Mouse (Mus musculus) 416B (cell line): ENCODE results near the gene Kif11.

Experiments
- DNase-seq: peaks from one replicate; pipeline ENCODE4 v3.0.0; 2011; ENCODE audit warnings: low read depth

The Kif11 gene

DNA sequence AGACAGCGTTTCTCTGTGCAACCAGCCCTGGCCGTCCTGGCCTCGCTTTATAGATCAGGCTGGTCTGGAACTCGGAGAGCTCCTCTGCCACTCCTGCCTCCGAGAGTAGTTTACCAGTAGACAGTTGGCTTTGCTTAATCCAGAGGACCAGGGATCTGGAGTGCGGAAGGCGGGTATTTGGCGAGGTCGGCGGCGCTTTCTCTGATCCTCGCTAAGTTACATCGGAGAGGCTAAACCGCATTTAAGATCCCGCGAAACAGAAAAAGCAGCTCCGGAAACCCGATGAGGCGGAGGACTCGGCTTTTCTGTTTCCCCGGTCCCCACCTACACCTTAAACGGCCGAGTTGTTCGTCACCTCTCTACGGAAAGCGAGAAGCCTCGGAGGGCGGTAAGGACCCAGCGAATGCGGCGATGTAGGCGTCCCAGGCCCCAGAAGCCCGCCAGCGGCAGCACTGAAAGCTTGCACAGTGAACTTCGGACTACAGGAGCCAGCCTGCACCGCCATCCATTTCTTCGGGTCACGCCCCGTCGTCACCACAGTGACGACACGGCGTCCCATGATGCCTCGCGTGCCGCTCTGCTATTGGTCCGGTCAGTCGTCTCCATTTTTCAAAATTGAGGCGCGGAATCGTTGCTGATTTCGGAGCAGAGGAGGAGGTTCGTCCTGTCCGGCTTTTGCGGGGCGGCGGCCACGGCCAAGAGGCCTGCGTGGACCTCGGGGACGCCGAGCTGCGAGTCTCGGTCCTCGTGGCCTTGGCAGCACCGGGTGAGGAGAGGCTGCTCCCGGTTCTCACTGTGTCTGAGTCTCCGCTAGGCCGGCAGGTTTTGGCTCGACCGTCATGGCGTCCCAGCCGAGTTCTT is at the start of gene Kif11:
Gene Kif11, plus strand, starts transcription at position 649 of the 861 bp plus-strand sequence.
- DNase-seq = peak; percentile 96

DNA sequence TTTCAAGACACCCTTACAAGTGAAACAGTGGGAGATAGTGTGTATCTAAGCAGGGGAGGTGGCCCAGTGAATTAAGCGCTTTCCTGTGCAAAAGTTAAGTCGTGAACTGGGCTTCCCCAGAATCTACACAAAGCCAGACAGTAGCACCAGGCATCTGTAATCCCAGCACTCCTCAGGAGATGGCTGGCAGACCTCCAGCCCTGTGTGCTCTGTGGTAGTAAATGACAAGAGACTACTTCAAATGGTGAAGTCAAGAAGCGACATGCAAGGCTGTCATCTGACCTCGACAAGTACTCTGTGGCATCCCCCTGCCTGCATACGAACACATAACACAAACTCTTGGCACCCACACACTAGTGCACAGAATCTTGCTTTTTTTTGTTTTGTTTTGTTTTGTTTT is 49.0 kb upstream of the Kif11 start:
- DNase-seq = no peak

DNA sequence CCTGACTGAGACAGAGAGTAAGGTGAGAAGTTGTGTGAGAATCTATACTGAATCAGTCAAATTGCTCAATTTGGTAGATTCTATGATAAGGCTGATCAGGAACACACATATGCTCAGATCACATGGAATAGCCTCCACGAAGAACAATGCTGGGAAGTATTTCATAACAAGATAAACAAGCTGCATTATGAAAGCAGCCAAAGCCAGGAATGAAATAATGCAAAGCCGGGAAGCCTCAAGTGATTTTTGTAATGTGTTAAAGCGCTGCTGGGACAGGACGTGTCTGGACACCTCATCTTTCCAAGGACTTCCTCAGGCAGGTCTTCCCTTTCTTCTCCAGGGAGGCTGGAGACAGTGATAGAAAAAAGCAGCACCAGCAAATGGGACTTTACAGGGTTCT is 43.5 kb upstream of the Kif11 start:
- no peak for DNase-seq

DNA sequence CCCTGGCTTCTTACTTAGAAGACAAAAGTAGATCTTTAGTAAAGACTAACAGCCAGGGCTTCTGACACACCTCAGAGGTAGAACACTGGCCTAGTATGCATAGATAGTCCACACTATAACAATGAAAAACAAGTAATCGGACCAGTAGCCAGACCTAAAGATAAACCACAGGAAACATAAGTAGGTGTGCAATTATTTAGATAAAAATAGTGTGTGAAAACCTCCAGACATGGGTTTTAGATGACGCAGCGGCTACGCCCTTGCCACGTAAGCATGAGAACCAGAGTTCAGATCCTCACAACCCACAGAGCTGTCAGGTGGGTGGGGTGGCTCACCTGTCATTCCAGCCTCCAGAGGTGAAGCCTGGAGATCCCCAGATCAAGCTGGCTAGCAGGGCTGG is 42.8 kb upstream of the Kif11 start:
- peak; percentile 59 for DNase-seq

DNA sequence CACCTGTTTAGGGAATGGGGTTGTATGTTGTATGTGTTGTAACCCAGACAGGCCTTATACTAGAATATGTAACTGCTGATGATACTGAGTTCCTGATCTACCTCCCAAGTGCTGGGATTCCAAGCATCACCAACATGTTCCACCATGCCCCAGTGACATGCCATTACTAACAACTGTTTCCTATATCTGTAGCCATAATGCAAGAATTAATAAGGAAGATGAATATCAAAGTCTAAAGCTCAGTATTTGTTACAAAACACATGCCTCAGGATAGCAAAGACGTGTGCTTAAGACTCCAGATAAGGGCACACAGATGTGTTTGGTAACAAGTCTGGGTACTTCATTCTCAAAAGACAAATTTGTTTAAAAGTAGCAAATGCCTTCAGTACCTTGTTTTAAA is 40.8 kb upstream of the Kif11 start:
- DNase-seq = no peak

DNA sequence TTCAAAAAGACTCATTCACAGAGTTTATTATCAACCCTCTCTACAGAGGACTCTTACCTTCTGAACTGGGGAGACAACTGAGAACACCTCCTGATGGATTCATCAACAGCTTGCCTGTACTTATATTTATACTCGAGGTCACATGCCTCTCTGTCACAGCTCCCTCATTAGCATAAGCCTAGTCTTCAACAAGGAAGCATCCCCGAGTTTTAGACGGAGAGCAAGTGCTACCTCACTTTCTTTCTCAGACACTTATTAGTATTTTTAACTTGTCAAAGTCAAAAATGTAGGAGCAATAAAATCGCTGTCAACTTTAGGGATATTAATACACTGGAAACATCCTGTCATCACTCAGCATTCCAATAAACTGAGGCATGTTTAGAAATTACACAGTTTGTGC is 38.5 kb upstream of the Kif11 start, which contains the start of gene Ide:
Gene Ide, minus strand, starts transcription at position 101 of the 400 bp plus-strand sequence.
- DNase-seq = no peak

DNA sequence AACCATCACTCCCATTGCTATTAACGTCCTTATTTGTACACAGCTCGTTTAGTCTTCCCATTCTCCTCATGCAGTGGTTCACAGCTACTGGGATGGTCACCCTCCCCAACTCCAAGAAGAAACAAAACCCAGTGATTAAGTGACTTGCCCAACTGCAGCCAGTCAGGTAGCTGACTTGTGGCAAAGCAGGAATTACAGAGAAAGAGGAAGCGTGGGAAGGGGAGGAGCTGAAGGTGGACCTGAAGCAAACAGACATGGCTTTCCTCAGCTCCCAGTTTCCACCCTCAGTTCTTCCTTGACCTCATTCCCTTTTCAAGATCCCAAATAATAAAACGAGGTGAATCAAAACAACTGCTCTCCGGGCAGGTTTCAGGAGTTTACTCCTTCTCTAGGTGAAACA is 35.7 kb upstream of the Kif11 start:
- peak; percentile 63 for DNase-seq

DNA sequence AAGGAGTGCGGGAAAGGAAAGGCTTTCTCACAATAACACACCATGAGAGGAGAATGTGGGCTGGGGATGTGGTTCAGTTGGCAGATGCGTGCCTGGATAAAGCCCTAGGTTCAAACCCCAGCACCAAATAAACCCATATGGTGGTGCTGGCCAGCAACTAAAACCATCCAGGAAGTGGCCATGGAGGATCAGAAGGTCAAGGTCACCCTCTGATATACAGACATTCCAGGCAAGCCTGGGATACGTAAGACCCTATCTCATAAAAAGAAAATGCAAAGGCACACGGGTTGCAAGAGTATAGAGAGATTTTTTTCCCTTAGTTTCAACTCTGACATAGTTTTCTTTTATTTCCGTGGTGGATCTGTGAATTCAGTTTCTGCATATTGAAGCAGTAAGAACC is 35.3 kb upstream of the Kif11 start:
- peak; percentile 87 for DNase-seq

DNA sequence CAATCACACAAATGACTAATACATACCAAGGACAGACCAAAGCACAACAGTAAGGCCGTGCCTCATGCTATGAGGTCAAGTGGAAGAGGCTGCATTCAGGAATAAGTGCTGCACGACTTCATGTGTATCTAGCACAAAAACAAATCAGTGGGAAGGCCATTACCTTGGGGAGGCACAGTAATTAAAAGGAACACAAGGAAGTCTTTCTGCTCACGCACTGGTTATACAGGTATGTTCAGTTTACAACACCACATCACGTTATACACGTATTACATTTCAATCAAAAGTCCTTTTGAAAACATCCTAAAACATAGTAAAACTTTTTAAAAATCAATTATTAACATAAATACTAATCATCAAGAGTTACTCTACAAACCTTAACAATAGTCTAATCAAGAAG is 32.3 kb upstream of the Kif11 start:
- no peak for DNase-seq

DNA sequence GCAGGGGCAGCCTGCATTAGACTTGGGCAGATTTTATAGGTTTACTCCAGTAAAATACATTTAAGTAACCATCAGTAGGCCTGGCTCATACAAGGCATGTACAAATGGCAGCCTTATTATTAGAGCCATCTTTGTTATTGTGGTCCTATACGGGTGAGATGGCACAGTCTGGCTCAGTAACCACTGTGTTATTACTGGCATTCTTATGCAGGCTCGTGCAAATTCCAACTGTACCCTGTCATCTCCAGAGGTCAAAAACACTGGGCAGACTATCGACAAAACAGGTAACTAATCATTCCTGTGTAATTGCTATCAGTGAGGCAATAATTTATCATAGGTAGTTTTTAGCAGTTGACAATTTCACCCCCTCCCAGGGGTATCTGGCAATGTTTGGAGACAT is 29.9 kb upstream of the Kif11 start:
- no peak for DNase-seq

DNA sequence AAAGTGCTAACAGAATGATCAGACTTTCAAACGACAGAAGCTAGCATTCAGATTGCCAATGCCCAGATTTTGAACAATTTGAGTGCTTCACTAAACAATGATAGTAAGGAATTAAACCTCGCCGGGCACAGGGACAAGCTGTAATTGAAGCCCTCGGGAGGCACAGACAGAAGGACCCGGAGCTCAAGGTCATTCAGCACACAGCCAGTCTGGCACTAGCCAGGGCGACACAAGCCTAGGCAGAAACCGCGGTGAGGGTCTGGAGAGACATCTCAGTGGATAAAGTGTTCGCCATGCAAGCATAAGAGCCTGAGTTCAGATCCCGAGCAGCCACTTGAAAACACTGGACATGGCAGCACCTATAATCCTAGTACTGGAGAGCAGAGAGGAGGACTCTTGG is 27.9 kb upstream of the Kif11 start:
- DNase-seq = no peak

DNA sequence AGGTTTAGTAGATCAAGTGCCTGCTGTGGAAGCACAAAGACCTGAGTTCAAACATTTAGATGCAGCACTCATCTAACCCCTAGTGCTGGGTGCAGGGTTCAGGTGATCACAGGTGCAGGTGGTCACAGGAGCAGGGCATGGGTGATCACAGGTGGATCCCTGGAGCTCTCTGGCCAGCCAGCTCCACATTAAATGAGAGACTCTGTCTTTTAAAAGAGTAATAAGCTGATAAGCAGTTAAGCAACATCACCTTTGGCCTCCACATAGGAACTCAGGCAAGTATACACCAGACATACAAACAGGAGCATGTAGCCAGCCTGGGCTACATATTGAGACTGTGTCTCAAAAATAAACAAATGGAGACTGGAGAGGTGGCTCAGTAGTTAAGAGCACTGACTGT is 27.3 kb upstream of the Kif11 start:
- DNase-seq = no peak

DNA sequence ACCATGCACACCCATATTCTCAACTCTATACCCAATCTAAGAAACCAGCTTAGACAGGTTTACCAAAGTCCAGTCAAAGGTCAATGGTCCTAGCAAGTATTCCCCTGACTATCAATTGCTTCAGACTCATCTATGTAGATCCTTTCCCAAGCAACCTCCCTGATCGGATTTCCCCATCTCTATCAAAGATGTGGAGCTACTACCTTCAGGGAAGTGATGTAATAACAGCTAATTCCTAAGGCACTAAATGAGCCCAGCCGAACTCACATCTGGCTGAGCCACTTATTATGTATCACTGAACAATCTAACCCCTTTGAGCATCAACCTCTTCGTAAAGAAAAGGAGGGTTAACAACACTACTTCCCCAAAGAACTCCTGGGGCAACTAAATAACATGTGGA is 23.4 kb upstream of the Kif11 start:
- DNase-seq = no peak

DNA sequence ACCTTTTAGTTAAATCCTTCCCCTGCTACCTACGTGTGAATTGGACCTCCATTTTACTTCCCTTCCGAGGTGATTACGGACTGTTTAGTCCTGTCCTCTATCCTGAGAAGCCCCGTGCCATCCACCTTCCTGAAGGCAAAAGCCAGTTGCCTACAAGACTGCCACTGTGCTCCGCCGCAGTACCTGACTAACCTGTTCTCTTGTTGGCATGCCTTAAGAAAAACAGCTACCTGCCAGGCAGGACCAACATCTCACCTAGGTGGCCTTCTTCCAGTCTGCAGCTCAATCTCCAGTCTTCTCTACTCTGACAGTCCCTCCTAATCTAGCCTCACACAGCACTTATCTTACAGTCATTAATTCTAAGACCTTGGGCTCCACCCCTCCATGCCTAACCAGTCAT is 22.9 kb upstream of the Kif11 start:
- no peak for DNase-seq

DNA sequence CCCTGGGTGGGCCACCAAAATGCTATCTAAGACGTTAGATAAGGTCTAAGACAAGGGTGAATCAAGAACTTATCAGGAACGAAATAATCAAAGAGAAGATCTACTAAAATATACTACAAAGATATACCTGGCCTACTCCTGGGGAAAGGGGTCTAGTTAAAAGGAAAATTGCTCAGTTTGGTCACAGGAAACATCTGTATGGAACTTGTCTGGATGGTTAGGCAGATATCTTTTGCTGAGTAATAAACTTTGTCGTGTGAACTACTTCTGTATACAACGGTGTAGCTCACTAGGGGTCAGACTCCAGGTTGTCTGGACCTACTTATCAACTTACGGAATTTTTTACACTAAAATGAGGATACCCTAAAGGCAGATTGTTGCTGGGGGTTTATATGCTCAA is 16.2 kb upstream of the Kif11 start:
- DNase-seq = peak; percentile 73

DNA sequence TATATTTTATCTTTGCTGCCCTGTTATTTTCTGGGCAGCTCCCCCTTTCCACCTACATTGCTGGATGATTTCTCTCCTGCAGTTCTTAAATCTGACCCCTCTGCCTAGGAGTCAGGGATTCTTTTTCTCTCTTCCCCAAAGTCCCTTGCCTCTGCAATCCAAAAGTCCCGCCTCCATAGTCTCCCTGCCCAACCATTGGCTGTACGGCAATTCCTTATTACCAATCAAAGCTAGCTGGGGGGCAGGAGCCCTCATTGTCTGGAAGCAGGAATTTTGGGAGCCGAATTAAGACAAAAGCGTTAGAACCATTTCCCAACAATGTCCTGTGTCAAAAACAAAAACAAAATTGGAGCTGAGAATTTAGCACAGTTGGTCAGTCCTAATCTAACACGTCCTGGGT is 13.7 kb upstream of the Kif11 start:
- DNase-seq = no peak

DNA sequence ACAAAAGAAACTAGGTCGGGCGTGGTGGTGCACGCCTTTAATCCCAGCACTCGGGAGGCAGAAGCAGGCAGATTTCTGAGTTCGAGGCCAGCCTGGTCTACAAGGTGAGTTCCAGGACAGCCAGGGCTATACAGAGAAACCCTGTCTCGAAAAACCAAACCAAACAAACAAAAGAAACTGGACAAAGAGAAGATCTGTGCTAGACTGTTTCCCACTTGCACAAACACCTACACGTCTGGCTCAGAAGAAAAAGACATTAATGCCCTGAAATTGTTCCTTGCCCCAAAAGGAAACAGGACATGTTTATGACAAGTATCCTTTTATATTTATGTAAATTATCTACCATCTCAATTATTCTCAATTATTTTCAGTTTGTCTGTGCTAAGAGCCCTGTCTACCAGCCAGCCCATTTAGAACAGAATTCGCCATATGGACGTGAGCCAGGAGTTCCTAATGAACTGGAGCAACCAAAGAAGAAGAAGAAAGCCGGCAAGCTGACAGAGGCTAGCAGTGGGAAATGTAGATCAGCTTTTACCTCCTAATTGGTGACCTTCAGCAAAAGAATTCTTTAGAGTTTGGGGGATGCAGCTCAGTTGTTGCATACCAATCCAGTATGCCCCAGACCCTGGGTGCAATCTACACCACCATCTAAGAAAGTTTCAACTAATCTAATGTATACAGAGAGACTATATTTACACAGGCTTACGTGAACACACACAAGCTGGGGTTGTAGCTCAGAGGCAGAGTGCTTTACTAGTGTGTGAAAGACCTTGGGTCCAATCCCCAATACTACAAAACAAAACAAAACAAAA is 12.9 kb upstream of the Kif11 start:
- no peak for DNase-seq

DNA sequence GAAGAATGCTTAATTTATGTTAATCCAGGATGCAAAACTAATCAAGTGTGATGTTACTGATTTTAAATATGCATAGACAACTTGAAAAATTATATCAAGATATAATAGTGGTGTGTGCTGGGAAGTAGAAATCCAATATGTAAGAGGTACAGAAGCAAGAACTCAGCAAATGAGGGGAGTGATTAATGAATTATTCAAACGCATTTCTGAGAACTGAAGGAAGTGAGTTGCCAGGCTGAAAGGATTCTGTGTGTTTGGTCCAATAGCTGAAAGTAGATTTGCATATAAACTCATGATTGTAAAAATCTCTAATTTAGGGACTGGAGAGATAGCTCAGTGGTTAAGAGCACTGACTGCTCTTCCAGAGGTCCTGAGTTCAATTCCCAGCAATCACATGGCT is 7.2 kb upstream of the Kif11 start:
- no peak for DNase-seq

DNA sequence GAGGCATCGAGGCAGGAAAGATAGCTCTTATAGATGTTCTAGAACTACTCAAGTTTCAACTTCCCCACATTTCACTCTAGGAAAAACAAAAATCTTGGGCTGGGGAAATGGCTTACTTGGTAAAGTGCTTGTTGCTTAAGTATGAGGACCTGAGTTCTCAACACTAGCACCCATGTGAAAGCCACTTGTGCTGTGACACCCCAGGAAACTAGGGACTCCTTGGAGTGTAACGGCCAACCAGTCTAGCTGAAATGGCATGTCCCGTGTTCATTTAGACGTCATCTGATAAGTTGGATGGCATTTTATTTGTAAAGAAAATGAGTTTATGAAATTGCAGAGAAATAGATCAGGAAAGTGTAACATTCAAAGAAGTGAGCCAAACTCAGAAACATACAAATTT is 6.3 kb upstream of the Kif11 start:
- DNase-seq = no peak

DNA sequence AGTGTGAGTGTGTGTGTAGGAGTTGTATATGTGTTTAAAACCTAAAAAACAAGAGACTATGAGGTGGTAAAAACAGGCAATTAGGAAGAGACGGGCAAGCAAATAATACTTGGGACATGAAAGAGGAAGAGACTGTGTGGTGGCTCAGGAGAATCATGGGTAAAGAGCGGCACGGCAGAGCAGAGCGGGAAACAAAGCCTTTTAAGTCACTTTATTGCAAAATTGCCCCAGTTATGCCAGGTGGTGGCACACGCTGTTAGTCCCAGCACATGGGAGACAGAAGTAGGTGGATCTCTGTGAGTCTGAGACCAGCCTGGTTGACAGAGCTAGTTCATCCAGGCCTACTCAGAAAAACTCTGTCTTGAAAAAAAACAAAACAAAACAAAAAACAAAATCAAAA is 5.8 kb upstream of the Kif11 start:
- peak; percentile 38 for DNase-seq

DNA sequence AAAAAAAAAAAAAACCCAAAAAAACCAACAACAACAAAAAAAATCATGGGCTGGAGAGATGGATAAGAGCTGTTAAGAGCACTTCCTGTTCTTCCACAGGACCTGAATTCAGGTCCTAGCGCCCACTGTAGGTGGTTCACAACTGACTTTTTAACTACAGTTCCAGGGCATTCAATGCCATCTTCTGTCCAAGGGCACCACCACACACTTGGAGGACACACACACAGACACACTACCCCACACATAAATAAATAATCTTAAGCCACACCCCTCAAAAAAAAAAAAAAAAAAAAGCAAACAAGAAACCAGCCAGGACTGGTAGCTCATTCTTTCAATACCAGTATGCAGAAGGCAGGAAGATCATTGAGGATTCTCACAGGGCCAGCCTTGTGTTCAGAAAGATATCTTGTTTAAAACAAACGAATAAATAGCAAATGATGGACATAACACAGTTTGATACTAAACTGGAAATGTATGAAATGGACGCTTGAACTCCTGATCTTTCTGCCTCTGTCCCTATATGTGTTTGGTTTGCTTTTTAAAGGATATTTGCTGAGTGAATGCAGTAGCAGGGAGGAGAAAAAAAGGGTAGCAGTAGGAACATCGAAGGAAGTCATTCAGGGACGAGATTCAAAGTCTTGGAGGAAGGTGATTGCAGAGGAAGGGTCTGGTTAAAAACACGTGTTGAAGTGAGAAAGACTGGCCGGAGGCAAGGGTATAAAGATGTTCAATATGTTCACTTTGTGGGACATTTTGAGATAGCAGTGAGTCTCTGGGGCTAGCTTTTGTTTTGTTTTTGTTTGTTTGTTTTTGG is 1.1 kb upstream of the Kif11 start:
- peak; percentile 74 for DNase-seq

DNA sequence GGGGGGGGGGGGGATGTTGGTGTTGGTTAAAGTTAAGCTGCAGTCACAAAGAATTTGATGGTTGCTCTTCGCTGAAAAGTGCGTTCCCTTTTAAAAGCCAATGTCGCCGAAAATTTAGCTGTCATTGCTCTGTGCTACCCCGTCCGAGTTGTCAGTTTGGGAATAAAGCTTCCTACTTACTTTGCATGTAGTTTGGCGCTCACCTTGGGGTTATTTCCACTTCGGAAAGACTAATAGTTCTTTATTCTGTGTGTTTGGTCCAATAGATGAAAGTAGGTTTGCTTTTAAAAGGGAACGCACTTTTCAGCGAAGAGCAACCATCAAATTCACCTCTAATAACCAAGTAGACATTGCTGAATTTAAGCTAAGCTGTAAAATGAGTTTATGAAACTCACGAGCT is 638 bp downstream of the Kif11 start:
- DNase-seq = peak; percentile 46
